ENCODE assay signal across 20 mouse cellular contexts in the genomic region with DNA sequence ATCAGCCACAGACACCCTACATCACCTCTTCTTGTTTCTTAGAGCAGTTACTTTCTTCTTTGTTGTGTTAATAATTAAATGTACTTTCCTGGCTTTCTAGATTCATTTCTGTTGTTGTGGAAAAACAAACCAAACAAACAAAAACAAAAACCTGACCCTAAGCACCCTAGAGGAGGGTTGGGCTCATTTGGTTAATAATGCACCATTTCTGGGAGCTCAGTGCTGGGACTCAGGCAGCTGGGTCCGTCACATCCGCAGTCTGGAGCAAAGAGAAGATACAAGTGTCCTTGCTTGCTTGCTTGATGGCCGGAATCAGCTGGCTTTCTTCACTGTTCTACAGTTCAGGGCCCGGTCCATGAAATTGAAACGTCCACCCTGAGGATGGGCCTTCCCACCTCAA.
A peak's percentile ranks its signal among the peaks of the same experiment; 100 is the strongest.
DNase-seq lines count a peak whose midpoint lies in the region; TF ChIP-seq lines count a peak whose summit lies in the region.
"Had no signal": no experiment of that assay in that cellular context is flagged by ENCODE, and none has a peak within 500 bp of the region (broad histone marks: within the 10 kb centered on the region; RNA-seq: fewer than 3 reads in every experiment).

No protein-coding gene starts in this region.

- no peak for TF ChIP-seq POLR2A in ES-Bruce4 (IDR thresholded peaks at IDR 0.05; ENCODE audit: insufficient read depth, low read length)

- H3K9me3 ChIP-seq in ES-Bruce4 (replicated peaks; ENCODE audit: control insufficient read depth, insufficient read depth, low read length, poor library complexity, severe bottlenecking), result no peaks in the 10 kb centered on the region
- no peaks in the 10 kb centered on the region for H3K9me3 ChIP-seq in ES-E14 (ENCODE audit: control insufficient read depth, insufficient read depth, low read depth, low read length)
- H3K9me3 ChIP-seq: embryonic facial prominence, embryonic 10.5 days; embryonic facial prominence, embryonic 12.5 days; forebrain, embryonic 13.5 days; forebrain, embryonic 15.5 days had no signal

- peak; percentile 71 for DNase-seq in ES-E14 (ENCODE audit: low read depth, low spot score)
- DNase-seq in ZHBTc4 (ENCODE audit: low read depth, low spot score), result peak; percentile 91
- no peak for DNase-seq in kidney, postnatal 4 days
- no peak for DNase-seq in thymus, postnatal 14 days
- DNase-seq: adrenal gland, adult 2 months; adrenal gland, postnatal 10 days; adrenal gland, postnatal 25 days; B cell, adult 2 months; cerebellum, adult 11-12 months; cerebellum, adult 2 months; cerebellum, adult 9-10 months; cerebellum, postnatal 10 days; cerebellum, postnatal 25 days; forebrain, postnatal 0 days had no signal

- H3K9ac ChIP-seq in ES-Bruce4 (ENCODE audit: low read depth, poor library complexity, severe bottlenecking), result no peak overlapping the region
- no peak overlapping the region for H3K9ac ChIP-seq in ES-E14 (ENCODE audit: insufficient read depth, low read depth, low read length, poor library complexity, severe bottlenecking)
- H3K9ac ChIP-seq: embryonic facial prominence, embryonic 12.5 days; forebrain, embryonic 13.5 days; forebrain, embryonic 15.5 days; forebrain, postnatal 0 days had no signal

- no peaks in the 10 kb centered on the region for H3K27me3 ChIP-seq in ES-Bruce4 (ENCODE audit: control insufficient read depth, insufficient read depth, low read length, poor library complexity, severe bottlenecking)
- H3K27me3 ChIP-seq: CH12.LX; embryonic facial prominence, embryonic 12.5 days; forebrain, embryonic 13.5 days; forebrain, embryonic 15.5 days had no signal

- no peak for TF ChIP-seq CTCF in ES-Bruce4 (IDR thresholded peaks at IDR 0.05; ENCODE audit: low read depth, low read length)

- H3K4me3 ChIP-seq in ES-Bruce4 (ENCODE audit: low read depth, low read length), result no peak overlapping the region
- H3K4me3 ChIP-seq in ES-E14 (ENCODE audit: insufficient read depth in 1 of 2, low read depth in 1 of 2, low read length in 2 of 2, poor library complexity in 1 of 2, severe bottlenecking in 1 of 2), result no peak overlapping the region
- H3K4me3 ChIP-seq: embryonic facial prominence, embryonic 10.5 days; embryonic facial prominence, embryonic 12.5 days; forebrain, embryonic 13.5 days; forebrain, embryonic 15.5 days had no signal

- peaks cover 9% of the 10 kb centered on the region for H3K4me1 ChIP-seq in ES-Bruce4 (ENCODE audit: control insufficient read depth, insufficient read depth, low read length)
- H3K4me1 ChIP-seq in ES-E14 (ENCODE audit: control insufficient read depth in 2 of 2, insufficient read depth in 2 of 2, low read length in 2 of 2, poor library complexity in 1 of 2), result peaks cover 8 to 20% of the 10 kb centered on the region in 2 experiments
- H3K4me1 ChIP-seq: embryonic facial prominence, embryonic 10.5 days; embryonic facial prominence, embryonic 12.5 days; forebrain, embryonic 13.5 days; forebrain, embryonic 15.5 days had no signal

- TF ChIP-seq EP300 in ES-Bruce4 (IDR thresholded peaks at IDR 0.05; ENCODE audit: insufficient read depth, low read depth, low read length), result peak; percentile 98

- peak overlapping the region; percentile 87 for H3K27ac ChIP-seq in ES-Bruce4 (ENCODE audit: insufficient read depth, low read length)
- H3K27ac ChIP-seq in ES-E14 (ENCODE audit: insufficient read depth, low read depth, low read length, poor library complexity, severe bottlenecking), result peak overlapping the region; percentile 76; the same call in 1 of the 2 replicates
- H3K27ac ChIP-seq: embryonic facial prominence, embryonic 10.5 days; embryonic facial prominence, embryonic 12.5 days; forebrain, embryonic 13.5 days; forebrain, embryonic 15.5 days had no signal

- H3K36me3 ChIP-seq in ES-Bruce4 (ENCODE audit: control insufficient read depth, insufficient read depth, low read length, poor library complexity, severe bottlenecking), result no peaks in the 10 kb centered on the region
- H3K36me3 ChIP-seq in ES-E14 (ENCODE audit: control insufficient read depth, insufficient read depth, low read length, poor library complexity, severe bottlenecking), result no peaks in the 10 kb centered on the region
- H3K36me3 ChIP-seq: embryonic facial prominence, embryonic 10.5 days; embryonic facial prominence, embryonic 12.5 days; forebrain, embryonic 15.5 days had no signal

- in situ Hi-C loops in ES-E14 (cut with MboI; ENCODE audit: low sequenced_read_pairs in 2 of 2, unreplicated experiment in 2 of 2), result no loop called here

TF ChIP-seq in ES-E14, 5 proteins besides CTCF, POLR2A, EP300 and RAD21:
- no peak for TF ChIP-seq ZC3H11A (IDR thresholded peaks at IDR 0.05; ENCODE audit: borderline replicate concordance, low read depth, low read length)
- TF ChIP-seq HCFC1 (IDR thresholded peaks at IDR 0.05; ENCODE audit: borderline replicate concordance, insufficient read depth, low read length), result no peak
- no peak for TF ChIP-seq ZNF384 (IDR thresholded peaks at IDR 0.05; ENCODE audit: low read depth, low read length)
- no peak for TF ChIP-seq CHD2 (IDR thresholded peaks at IDR 0.05; ENCODE audit: low read depth, low read length)
- no peak for TF ChIP-seq MAFK (IDR thresholded peaks at IDR 0.05; ENCODE audit: insufficient read depth, low read depth, low read length)

Comparison
In these comparisons a context has a peak if more than half of its experiments do, and no peak if none do; other contexts are left out.
1. DNase-seq: peak in ES-E14 (single experiment) and ZHBTc4 (single experiment); none in kidney, postnatal 4 days (0 of 2) and thymus, postnatal 14 days (single experiment).